Mouse (Mus musculus) ES-E14 (cell line): ENCODE measurements around the gene Slc19a3. TPM values are rescaled to one million over a fixed set of nuclear protein-coding genes. Genes with fewer than 3 reads are reported as not detected.
"Not testable (repeated sequence)": the region's sequence is repeated elsewhere in the genome, so short reads cannot be mapped to it uniquely, and the experiment has no call there.

ENCODE experiments used
- DNase-seq: peaks from one replicate; pipeline ENCODE4 v3.0.0-alpha.2; 2013; ENCODE audit warnings: low read depth, low spot score
- H3K27ac ChIP-seq: 2 replicates; pipeline ENCODE4 v1.5.1; 2012; ENCODE audit warnings: low read depth, mild to moderate bottlenecking, low read length, moderate library complexity, mixed read lengths; ENCODE audit not compliant: poor library complexity, insufficient read depth, severe bottlenecking
- H3K36me3 ChIP-seq: 2 replicates; pipeline ENCODE4 v1.6.1; 2012; ENCODE audit warnings: mild to moderate bottlenecking, low read length, moderate library complexity, mixed read lengths; ENCODE audit not compliant: control insufficient read depth, poor library complexity, insufficient read depth, severe bottlenecking
- H3K4me1 ChIP-seq, 2 experiments: fragments of 150-350 bp in 1 of 2; sonication (generic) in 1 of 2; 2 replicates each; pipeline ENCODE4 v1.6.1; 2012; ENCODE audit warnings: low read length in 2 of 2, mild to moderate bottlenecking in 1 of 2, mixed read lengths in 1 of 2; ENCODE audit not compliant: control insufficient read depth in 2 of 2, insufficient read depth in 2 of 2, poor library complexity in 1 of 2
- H3K4me3 ChIP-seq, 2 experiments: fragments of 150-350 bp in 1 of 2; sonication (generic) in 1 of 2; 2 replicates each; pipeline ENCODE4 v1.5.1; 2012; ENCODE audit warnings: low read length in 2 of 2, low read depth in 1 of 2, mild to moderate bottlenecking in 1 of 2, mixed read lengths in 1 of 2; ENCODE audit not compliant: insufficient read depth in 1 of 2, poor library complexity in 1 of 2, severe bottlenecking in 1 of 2
- H3K9ac ChIP-seq: 2 replicates; pipeline ENCODE4 v1.6.1; 2012; ENCODE audit warnings: low read depth, mild to moderate bottlenecking, low read length, mixed read lengths; ENCODE audit not compliant: poor library complexity, insufficient read depth, severe bottlenecking
- H3K9me3 ChIP-seq: fragments of 150-350 bp; sonication (generic); 2 replicates; pipeline ENCODE4 v1.6.1; 2012; ENCODE audit warnings: low read depth, mild to moderate bottlenecking, low read length; ENCODE audit not compliant: control insufficient read depth, insufficient read depth
- CHD2 ChIP-seq: IDR thresholded peaks from 2 replicates; pipeline ENCODE4 v1.6.1; 2014; ENCODE audit warnings: mild to moderate bottlenecking, low read depth, low read length, inconsistent platforms
- HCFC1 ChIP-seq: IDR thresholded peaks from 2 replicates; pipeline ENCODE4 v1.6.1; 2012; ENCODE audit warnings: low read length, inconsistent platforms, borderline replicate concordance; ENCODE audit not compliant: insufficient read depth
- MAFK ChIP-seq: IDR thresholded peaks from 2 replicates; pipeline ENCODE4 v1.6.1; 2014; ENCODE audit warnings: mild to moderate bottlenecking, low read depth, low read length, inconsistent platforms; ENCODE audit not compliant: insufficient read depth
- ZC3H11A ChIP-seq: IDR thresholded peaks from 2 replicates; pipeline ENCODE4 v1.6.1; 2012; ENCODE audit warnings: low read depth, mild to moderate bottlenecking, inconsistent platforms, low read length, borderline replicate concordance
- ZNF384 ChIP-seq: IDR thresholded peaks from 2 replicates; pipeline ENCODE4 v1.6.1; 2012; ENCODE audit warnings: low read depth, low read length, inconsistent platforms
- in situ Hi-C, 2 experiments: fragments of 600-800 bp; cut with MboI; formaldehyde crosslinking; loops; one replicate each; pipeline ENCODE4 v1.15.1; 2025; ENCODE audit warnings: low sequenced_read_pairs in 2 of 2, inconsistent platforms in 1 of 2; ENCODE audit not compliant: unreplicated experiment in 2 of 2
- total RNA-seq: library from RNA; depleted of rRNA; stranded (reverse); fragments of 300-350 nt; gene quantifications from 2 replicates; pipeline ENCODE4 v1.2.3, GENCODE M21; 2012

Slc19a3 gene
- total RNA-seq, 1 experiment, result 1.3 TPM

GRCm38 (mm10) chr1:83006218-83007179, 31.7 kb downstream of the Slc19a3 start:
- no peak overlapping the region for H3K9ac ChIP-seq
- no peak overlapping the region for H3K27ac ChIP-seq
- TF ChIP-seq MAFK (no peak), HCFC1 (no peak), ZC3H11A (no peak), CHD2 (no peak), ZNF384 (no peak)
- no peaks in the 10 kb centered on the region for H3K9me3 ChIP-seq
- in situ Hi-C loops, result no loop called here
- no peaks in the 10 kb centered on the region for H3K4me1 ChIP-seq
- no peak overlapping the region for H3K4me3 ChIP-seq
- no peak for DNase-seq
- H3K36me3 ChIP-seq, result no peaks in the 10 kb centered on the region

- H3K36me3 ChIP-seq, H3K4me1 ChIP-seq, in situ Hi-C loops, H3K9me3 ChIP-seq, H3K27ac ChIP-seq, H3K9ac ChIP-seq: not testable (repeated sequence)
- peak; percentile 36 for DNase-seq
- peak within 1 kb of the TSS in 1 of 2 experiments; percentile 53; a peak in 2 of 4 replicates for H3K4me3 ChIP-seq
Measured at GRCm38 (mm10) chr1:83000306-83000705, 37.9 kb downstream of the Slc19a3 start, which contains the start of gene Gm47959. Gene Gm47959, plus strand, starts transcription at chr1:83000548.

- no peak for TF ChIP-seq CHD2
- no peak for TF ChIP-seq ZC3H11A
- no peak for TF ChIP-seq HCFC1
- H3K9me3 ChIP-seq, result no peaks in the 10 kb centered on the region
- H3K4me1 ChIP-seq, result no peaks in the 10 kb centered on the region
- H3K36me3 ChIP-seq, result no peaks in the 10 kb centered on the region
- in situ Hi-C loops, result loop anchor here in 1 of 2 experiments (25.0 kb wide), 1 partner anchor 182 kb away; no protein-coding TSS in a partner anchor
- no peak overlapping the region for H3K27ac ChIP-seq
- no peak overlapping the region for H3K4me3 ChIP-seq
- H3K9ac ChIP-seq, result no peak overlapping the region
- DNase-seq, result no peak
Measured at GRCm38 (mm10) chr1:82993947-82994346, 44.3 kb downstream of the Slc19a3 start.

- Histone ChIP-seq H3K9me3 (no peaks in the 10 kb centered on the region), H3K36me3 (no peaks in the 10 kb centered on the region), H3K9ac (no peak overlapping the region), H3K4me1 (no peaks in the 10 kb centered on the region), H3K27ac (no peak overlapping the region), H3K4me3 (no peak overlapping the region)
- DNase-seq, result no peak
- in situ Hi-C loops, result loop anchor here in 1 of 2 experiments (25.0 kb wide), 1 partner anchor 180 kb away; no protein-coding TSS in a partner anchor
- TF ChIP-seq MAFK (no peak), HCFC1 (no peak), CHD2 (no peak), ZC3H11A (no peak), ZNF384 (no peak)
Measured at GRCm38 (mm10) chr1:82992093-82992492, 46.2 kb downstream of the Slc19a3 start.
